Mouse (Mus musculus): ENCODE measurements around the gene Setd6. TPM values are rescaled to one million over a fixed set of nuclear protein-coding genes. Genes with fewer than 3 reads are reported as not detected.

The Setd6 gene
- total RNA-seq, 2 experiments from 2014 or later: 14.1 to 15.1 TPM

Small RNA genes lying within 50 kb of the gene (microRNA-seq; reads per million reads assigned to microRNA genes)
- 2.2 reads per million for gene Mir7073

Other genes with a start within 250 kb of the Setd6 start
- 10 to 100 TPM; 26.0 to 27.3 TPM for gene Csnk2a2, start 225.8 kb upstream of the Setd6 start, total RNA-seq (2021)
- not detected for gene Ccdc113, start 181.8 kb upstream of the Setd6 start, total RNA-seq (2021)
- not detected for gene Prss54, start 139.5 kb upstream of the Setd6 start, total RNA-seq (2021)
- gene Gins3, start 82.4 kb upstream of the Setd6 start, total RNA-seq (2021): 1 to 10 TPM in 1 of 2 experiments, under 1 TPM in 1; 0.88 to 1.3 TPM
- gene Ndrg4, start 38.9 kb upstream of the Setd6 start, total RNA-seq (2021): 100 to 1,000 TPM; 317 to 336 TPM
- 100 to 1,000 TPM; 109 to 130 TPM for gene Cnot1, start 91.6 kb downstream of the Setd6 start, total RNA-seq (2021)
- 10 to 100 TPM; 84.4 to 96.1 TPM for gene Sap18b, start 109.5 kb downstream of the Setd6 start, total RNA-seq (2021)
- 10 to 100 TPM; 11.5 to 13.0 TPM for gene Slc38a7, start 137.7 kb downstream of the Setd6 start, total RNA-seq (2021)
- 100 to 1,000 TPM; 828 to 869 TPM for gene Got2, start 172.7 kb downstream of the Setd6 start, total RNA-seq (2021)